Mouse (Mus musculus): Measurements from ENCODE around the gene Ctdnep1. TPM values are rescaled to one million over a fixed set of nuclear protein-coding genes. Genes with fewer than 3 reads are reported as not detected.

Ctdnep1 gene
- polyA plus RNA-seq (2012; rRNA removed), result 75.8 and 87.9 TPM in 2 replicates

DNA sequence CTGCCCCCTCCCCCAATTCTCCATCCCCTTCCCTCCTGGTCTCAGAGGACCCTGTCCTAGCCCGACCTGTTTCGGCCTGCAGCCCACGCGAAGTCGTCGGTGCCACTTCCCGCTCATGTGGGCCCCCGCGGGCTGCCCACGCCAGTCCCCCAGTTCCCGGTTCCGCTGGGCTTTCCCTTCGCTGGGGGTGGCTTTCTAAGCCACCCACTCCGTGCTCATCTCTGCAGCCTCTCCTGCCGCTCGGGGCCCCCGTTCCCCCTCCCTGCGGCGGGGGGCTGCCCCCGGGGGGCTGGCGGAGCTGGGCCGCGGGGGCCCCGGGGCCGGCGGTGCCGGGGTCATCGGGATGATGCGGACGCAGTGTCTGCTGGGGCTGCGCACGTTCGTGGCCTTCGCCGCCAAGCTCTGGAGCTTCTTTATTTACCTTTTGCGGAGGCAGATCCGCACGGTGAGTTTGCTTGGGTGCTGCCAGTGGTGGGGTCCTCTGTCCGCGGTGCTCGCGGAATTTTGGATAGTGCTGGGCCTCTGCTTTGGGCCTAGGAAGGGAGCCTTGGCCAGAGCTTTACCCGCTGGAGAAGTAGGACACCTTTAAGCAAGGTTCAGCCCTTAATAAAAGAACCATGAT, at the start of gene Ctdnep1:
Gene Ctdnep1 (plus strand): TSS at position 16 of the 622 bp plus-strand sequence.
- peaks cover 13% of the 10 kb centered on the region for H3K36me3 ChIP-seq (ENCODE audit: control insufficient read depth, insufficient read depth, low read length)
- no peaks in the 10 kb centered on the region for H3K27me3 ChIP-seq (ENCODE audit: control insufficient read depth, insufficient read depth, low read length)
- TF ChIP-seq POLR2A (IDR thresholded peaks at IDR 0.05; ENCODE audit: low read depth, low read length), result no peak
- no peak for TF ChIP-seq CTCF (IDR thresholded peaks at IDR 0.05; ENCODE audit: extremely low read depth, insufficient read depth, insufficient read length, insufficient replicate concordance)
- peak within 1 kb of the TSS; percentile 81 for H3K27ac ChIP-seq (ENCODE audit: insufficient read depth, low read length)
- peak in 1 of 2 experiments; percentile 47 for DNase-seq (ENCODE audit: low read depth in 1 of 2, low spot score in 2 of 2)
- peak within 1 kb of the TSS; percentile 84 for H3K4me3 ChIP-seq (ENCODE audit: extremely low read depth, insufficient read depth, insufficient read length)
- peaks cover 6% of the 10 kb centered on the region; the same call in 1 of the 2 replicates for H3K4me1 ChIP-seq (ENCODE audit: control insufficient read depth, insufficient read depth, insufficient read length)
- WGBS, result under 1% methylated on average over 38 of the region's 43 CpGs

- Histone ChIP-seq H3K4me3 (ENCODE audit: extremely low read depth, insufficient read depth, insufficient read length) (no peak overlapping the region), H3K27me3 (ENCODE audit: control insufficient read depth, insufficient read depth, low read length) (peaks cover 13% of the 10 kb centered on the region), H3K27ac (ENCODE audit: insufficient read depth, low read length) (no peak overlapping the region; the same call in 1 of the 2 replicates), H3K36me3 (ENCODE audit: control insufficient read depth, insufficient read depth, low read length) (no peaks in the 10 kb centered on the region), H3K4me1 (ENCODE audit: control insufficient read depth, insufficient read depth, insufficient read length) (peaks cover 21% of the 10 kb centered on the region)
- WGBS, result 38% methylated on average over 8 of the region's 8 CpGs
- no peak for DNase-seq (ENCODE audit: low read depth in 1 of 2, low spot score in 2 of 2)
- no peak for TF ChIP-seq CTCF (IDR thresholded peaks at IDR 0.05; ENCODE audit: extremely low read depth, insufficient read depth, insufficient read length, insufficient replicate concordance)
- no peak for TF ChIP-seq POLR2A (IDR thresholded peaks at IDR 0.05; ENCODE audit: low read depth, low read length)
Observed at GRCm38 (mm10) chr11:69931769-69932168, 49.2 kb upstream of the Ctdnep1 start.

GRCm38 (mm10) chr11:69932254-69932653, 48.7 kb upstream of the Ctdnep1 start:
- Histone ChIP-seq H3K36me3 (ENCODE audit: control insufficient read depth, insufficient read depth, low read length) (no peaks in the 10 kb centered on the region), H3K4me1 (ENCODE audit: control insufficient read depth, insufficient read depth, insufficient read length) (peaks cover 21% of the 10 kb centered on the region), H3K27me3 (ENCODE audit: control insufficient read depth, insufficient read depth, low read length) (peaks cover 13% of the 10 kb centered on the region), H3K27ac (ENCODE audit: insufficient read depth, low read length) (no peak overlapping the region), H3K4me3 (ENCODE audit: extremely low read depth, insufficient read depth, insufficient read length) (no peak overlapping the region)
- DNase-seq (ENCODE audit: low read depth in 1 of 2, low spot score in 2 of 2), result peak in 1 of 2 experiments; percentile 33
- TF ChIP-seq POLR2A (IDR thresholded peaks at IDR 0.05; ENCODE audit: low read depth, low read length), result no peak
- TF ChIP-seq CTCF (IDR thresholded peaks at IDR 0.05; ENCODE audit: extremely low read depth, insufficient read depth, insufficient read length, insufficient replicate concordance), result no peak
- 65% methylated on average over 3 of the region's 3 CpGs for WGBS

- no peak overlapping the region for H3K27ac ChIP-seq (ENCODE audit: insufficient read depth, low read length)
- 61% methylated on average over 4 of the region's 4 CpGs for WGBS
- H3K36me3 ChIP-seq (ENCODE audit: control insufficient read depth, insufficient read depth, low read length), result no peaks in the 10 kb centered on the region
- no peak for TF ChIP-seq CTCF (IDR thresholded peaks at IDR 0.05; ENCODE audit: extremely low read depth, insufficient read depth, insufficient read length, insufficient replicate concordance)
- TF ChIP-seq POLR2A (IDR thresholded peaks at IDR 0.05; ENCODE audit: low read depth, low read length), result no peak
- peaks cover 21% of the 10 kb centered on the region for H3K4me1 ChIP-seq (ENCODE audit: control insufficient read depth, insufficient read depth, insufficient read length)
- H3K4me3 ChIP-seq (ENCODE audit: extremely low read depth, insufficient read depth, insufficient read length), result no peak overlapping the region
- H3K27me3 ChIP-seq (ENCODE audit: control insufficient read depth, insufficient read depth, low read length), result peaks cover 13% of the 10 kb centered on the region
- DNase-seq (ENCODE audit: low read depth in 1 of 2, low spot score in 2 of 2), result no peak
Observed at GRCm38 (mm10) chr11:69933066-69933465, 47.9 kb upstream of the Ctdnep1 start.

- H3K4me3 ChIP-seq (ENCODE audit: extremely low read depth, insufficient read depth, insufficient read length), result peak overlapping the region; percentile 34; the same call in 1 of the 2 replicates
- TF ChIP-seq CTCF (IDR thresholded peaks at IDR 0.05; ENCODE audit: extremely low read depth, insufficient read depth, insufficient read length, insufficient replicate concordance) (peak; percentile 95), POLR2A (IDR thresholded peaks at IDR 0.05; ENCODE audit: low read depth, low read length) (no peak)
- peaks cover 13% of the 10 kb centered on the region for H3K27me3 ChIP-seq (ENCODE audit: control insufficient read depth, insufficient read depth, low read length)
- WGBS, result under 1% methylated on average over 18 of the region's 18 CpGs
- H3K4me1 ChIP-seq (ENCODE audit: control insufficient read depth, insufficient read depth, insufficient read length), result peaks cover 21% of the 10 kb centered on the region
- peak; percentile 57 to 88 for DNase-seq (ENCODE audit: low read depth in 1 of 2, low spot score in 2 of 2)
- no peaks in the 10 kb centered on the region for H3K36me3 ChIP-seq (ENCODE audit: control insufficient read depth, insufficient read depth, low read length)
- H3K27ac ChIP-seq (ENCODE audit: insufficient read depth, low read length), result no peak overlapping the region
Observed at GRCm38 (mm10) chr11:69934169-69934568, 46.8 kb upstream of the Ctdnep1 start.

DNA sequence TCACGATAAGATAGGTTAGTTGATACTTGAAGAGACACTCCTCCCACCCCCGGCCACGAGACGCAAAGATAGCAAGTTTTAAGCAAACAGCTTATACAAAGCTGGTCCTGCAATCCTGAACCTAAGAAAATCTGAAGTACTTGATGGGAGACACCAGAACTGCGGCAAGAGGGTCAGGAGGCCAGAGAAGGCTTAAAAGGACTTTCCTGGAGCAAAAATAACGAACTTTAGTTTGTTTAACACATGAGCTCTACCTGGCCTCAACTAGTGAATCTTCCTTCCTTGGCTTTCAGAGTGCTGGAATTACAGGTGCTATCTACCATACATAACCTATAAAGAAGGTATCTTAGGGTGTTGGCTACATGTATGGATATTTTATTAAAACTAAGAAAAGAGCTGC, 46.3 kb upstream of the Ctdnep1 start:
- no peak for TF ChIP-seq CTCF (IDR thresholded peaks at IDR 0.05; ENCODE audit: extremely low read depth, insufficient read depth, insufficient read length, insufficient replicate concordance)
- no peak for TF ChIP-seq POLR2A (IDR thresholded peaks at IDR 0.05; ENCODE audit: low read depth, low read length)
- Histone ChIP-seq H3K27me3 (ENCODE audit: control insufficient read depth, insufficient read depth, low read length) (peaks cover 13% of the 10 kb centered on the region), H3K4me1 (ENCODE audit: control insufficient read depth, insufficient read depth, insufficient read length) (peaks cover 21% of the 10 kb centered on the region)

More for the DNA sequence above, 46.3 kb upstream of the Ctdnep1 start:
- no peak for DNase-seq (ENCODE audit: low read depth in 1 of 2, low spot score in 2 of 2)
- 26% methylated on average over 6 of the region's 6 CpGs for WGBS
- Histone ChIP-seq H3K27ac (ENCODE audit: insufficient read depth, low read length) (no peak overlapping the region), H3K4me3 (ENCODE audit: extremely low read depth, insufficient read depth, insufficient read length) (no peak overlapping the region), H3K36me3 (ENCODE audit: control insufficient read depth, insufficient read depth, low read length) (no peaks in the 10 kb centered on the region)

Measured in spleen, adult 2 months (tissue).